Mouse (Mus musculus): Measurements from ENCODE around the gene Cd207. TPM values are rescaled to one million over a fixed set of nuclear protein-coding genes. Genes with fewer than 3 reads are reported as not detected.

Gene Cd207
- 0.04 TPM in 1 of 2 replicates, not detected in the other for polyA plus RNA-seq (2012; rRNA removed)

GRCm38 (mm10) chr6:83677757-83678156, at the start of gene Cd207:
Cd207 (minus strand) TSS chr6:83677857.
- TF ChIP-seq POLR2A (IDR thresholded peaks at IDR 0.05; ENCODE audit: borderline replicate concordance, extremely low read depth, insufficient read depth, insufficient read length, poor library complexity, severe bottlenecking) (no peak), CTCF (IDR thresholded peaks at IDR 0.05; ENCODE audit: borderline replicate concordance, extremely low read depth, insufficient read depth, insufficient read length) (no peak)
- DNase-seq (ENCODE audit: low read depth), result no peak

GRCm38 (mm10) chr6:83727178-83727577, 49.5 kb upstream of the Cd207 start:
- DNase-seq (ENCODE audit: low read depth), result no peak
- TF ChIP-seq POLR2A (IDR thresholded peaks at IDR 0.05; ENCODE audit: borderline replicate concordance, extremely low read depth, insufficient read depth, insufficient read length, poor library complexity, severe bottlenecking), result no peak
- peak; percentile 28; the same call in 1 of the 2 replicates for TF ChIP-seq CTCF (IDR thresholded peaks at IDR 0.05; ENCODE audit: borderline replicate concordance, extremely low read depth, insufficient read depth, insufficient read length)

DNA sequence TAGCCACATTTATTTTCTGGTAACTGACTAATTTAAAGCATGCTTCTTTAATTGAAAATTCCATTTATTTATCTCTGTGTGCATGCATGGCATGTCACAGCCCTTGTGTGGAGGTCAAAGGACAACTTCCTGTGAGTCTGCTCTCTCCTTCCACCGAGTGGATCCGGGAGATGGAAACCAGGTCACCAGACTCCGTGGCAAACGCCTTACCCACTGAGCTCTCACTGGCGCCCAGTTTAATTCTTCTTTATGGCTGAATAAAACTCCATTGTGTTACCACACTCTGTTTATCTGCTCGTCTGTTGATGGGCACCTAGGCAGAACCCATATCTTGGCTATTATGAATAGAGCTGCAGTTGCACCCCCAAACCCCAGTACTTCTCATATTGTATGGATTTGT, 44.9 kb upstream of the Cd207 start:
- DNase-seq (ENCODE audit: low read depth), result no peak
- TF ChIP-seq CTCF (IDR thresholded peaks at IDR 0.05; ENCODE audit: borderline replicate concordance, extremely low read depth, insufficient read depth, insufficient read length), result no peak
- TF ChIP-seq POLR2A (IDR thresholded peaks at IDR 0.05; ENCODE audit: borderline replicate concordance, extremely low read depth, insufficient read depth, insufficient read length, poor library complexity, severe bottlenecking), result no peak

DNA sequence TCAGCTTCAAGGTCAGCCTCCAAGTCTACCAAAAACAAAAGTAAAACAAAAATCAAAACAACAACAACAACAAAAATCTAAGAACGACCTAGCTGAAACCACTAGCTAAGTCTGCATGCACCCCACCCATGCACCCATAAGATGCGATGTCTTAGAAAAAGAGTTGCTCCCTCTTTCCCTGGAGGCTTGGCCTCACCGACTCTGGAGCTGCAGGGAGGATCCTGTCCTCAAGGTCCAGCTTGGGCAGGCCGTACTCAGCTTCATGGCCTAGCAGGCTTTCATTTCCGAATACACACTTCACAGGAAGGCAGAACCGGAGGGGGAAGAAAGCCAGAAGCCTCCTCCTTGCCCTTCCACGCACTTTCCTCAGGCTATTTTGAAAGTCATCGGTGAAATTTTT, 39.4 kb upstream of the Cd207 start:
- DNase-seq (ENCODE audit: low read depth), result no peak
- no peak for TF ChIP-seq CTCF (IDR thresholded peaks at IDR 0.05; ENCODE audit: borderline replicate concordance, extremely low read depth, insufficient read depth, insufficient read length)
- no peak for TF ChIP-seq POLR2A (IDR thresholded peaks at IDR 0.05; ENCODE audit: borderline replicate concordance, extremely low read depth, insufficient read depth, insufficient read length, poor library complexity, severe bottlenecking)

GRCm38 (mm10) chr6:83715461-83716196, 38.0 kb upstream of the Cd207 start:
- TF ChIP-seq POLR2A (IDR thresholded peaks at IDR 0.05; ENCODE audit: borderline replicate concordance, extremely low read depth, insufficient read depth, insufficient read length, poor library complexity, severe bottlenecking), result no peak
- TF ChIP-seq CTCF (IDR thresholded peaks at IDR 0.05; ENCODE audit: borderline replicate concordance, extremely low read depth, insufficient read depth, insufficient read length), result no peak
- no peak for DNase-seq (ENCODE audit: low read depth)

GRCm38 (mm10) chr6:83714221-83715123, 36.8 kb upstream of the Cd207 start:
- no peak for TF ChIP-seq CTCF (IDR thresholded peaks at IDR 0.05; ENCODE audit: borderline replicate concordance, extremely low read depth, insufficient read depth, insufficient read length)
- TF ChIP-seq POLR2A (IDR thresholded peaks at IDR 0.05; ENCODE audit: borderline replicate concordance, extremely low read depth, insufficient read depth, insufficient read length, poor library complexity, severe bottlenecking), result no peak
- DNase-seq (ENCODE audit: low read depth), result peak; percentile 64

- TF ChIP-seq POLR2A (IDR thresholded peaks at IDR 0.05; ENCODE audit: borderline replicate concordance, extremely low read depth, insufficient read depth, insufficient read length, poor library complexity, severe bottlenecking) (no peak), CTCF (IDR thresholded peaks at IDR 0.05; ENCODE audit: borderline replicate concordance, extremely low read depth, insufficient read depth, insufficient read length) (no peak)
- no peak for DNase-seq (ENCODE audit: low read depth)
Measured at GRCm38 (mm10) chr6:83713271-83714136, 35.8 kb upstream of the Cd207 start.

DNA sequence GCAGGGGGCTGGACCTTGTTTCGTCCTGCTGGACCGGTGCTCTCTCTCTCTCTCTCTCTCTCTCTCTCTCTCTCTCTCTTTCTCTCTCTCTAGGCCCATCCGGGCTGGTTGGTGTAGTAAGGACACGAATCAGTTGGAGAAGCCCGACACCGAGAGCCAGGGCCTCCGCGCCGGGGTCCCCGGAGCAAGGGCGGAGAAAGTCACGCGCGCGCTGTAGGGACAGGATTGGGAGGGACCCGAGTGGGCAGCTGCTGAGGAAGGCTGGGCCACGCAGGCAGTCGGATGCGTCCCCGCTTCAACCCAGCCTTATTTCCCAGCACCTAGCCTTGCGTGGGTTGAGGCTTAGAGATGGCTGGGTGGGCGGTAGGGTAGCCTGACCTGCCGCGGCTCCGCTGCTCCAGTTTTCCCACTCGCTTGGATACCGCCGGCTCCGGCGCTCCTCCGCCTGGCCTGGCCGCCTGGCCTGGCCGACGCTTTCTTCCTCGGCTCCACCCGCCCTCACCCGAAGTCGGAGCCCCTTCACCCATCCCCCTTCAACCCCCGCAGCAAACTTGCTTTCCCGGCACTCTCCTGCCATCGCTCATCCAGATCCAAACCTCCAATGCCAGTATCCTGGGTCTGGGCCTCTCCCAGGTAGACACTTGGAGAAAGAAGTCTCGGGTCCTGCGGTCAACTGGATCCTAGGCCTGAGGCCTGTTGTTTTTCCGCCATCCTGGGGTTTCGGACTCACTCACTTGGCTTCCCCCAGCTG, 34.2 kb upstream of the Cd207 start:
- DNase-seq (ENCODE audit: low read depth), result no peak
- TF ChIP-seq CTCF (IDR thresholded peaks at IDR 0.05; ENCODE audit: borderline replicate concordance, extremely low read depth, insufficient read depth, insufficient read length) (no peak), POLR2A (IDR thresholded peaks at IDR 0.05; ENCODE audit: borderline replicate concordance, extremely low read depth, insufficient read depth, insufficient read length, poor library complexity, severe bottlenecking) (no peak)

DNA sequence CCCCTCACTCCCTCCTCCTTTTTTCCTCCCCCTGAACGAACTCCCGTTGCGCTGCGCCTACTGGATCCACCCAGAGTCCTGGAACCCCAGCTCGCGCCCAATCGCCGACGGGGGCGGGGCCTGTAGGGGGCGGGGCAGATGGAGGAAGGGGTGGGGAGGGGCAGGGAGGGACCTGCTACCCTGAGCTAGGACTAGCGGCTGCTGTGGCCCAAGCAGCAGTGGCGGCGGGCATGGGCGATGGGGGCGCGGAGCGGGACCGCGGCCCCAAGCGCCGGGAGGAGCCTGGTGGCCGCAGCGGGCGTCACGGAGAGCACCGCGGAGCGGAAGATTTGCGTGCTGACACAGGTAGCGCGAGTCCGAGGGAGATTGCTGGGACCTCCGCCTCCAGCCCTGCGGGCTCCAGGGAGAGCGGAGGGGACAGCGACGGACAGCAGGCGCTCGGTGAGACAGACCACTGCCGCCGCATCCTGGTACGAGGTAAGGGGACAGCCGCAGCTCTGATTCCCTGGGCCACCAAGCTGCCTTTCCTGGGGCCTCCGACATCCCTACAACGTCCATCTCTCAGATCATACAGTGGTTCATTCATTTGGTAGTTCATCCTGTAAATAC, 33.5 kb upstream of the Cd207 start, which contains the start of gene Vax2:
TSS of gene Vax2 (plus strand) at position 198 of the 609 bp plus-strand sequence.
- TF ChIP-seq POLR2A (IDR thresholded peaks at IDR 0.05; ENCODE audit: borderline replicate concordance, extremely low read depth, insufficient read depth, insufficient read length, poor library complexity, severe bottlenecking) (no peak), CTCF (IDR thresholded peaks at IDR 0.05; ENCODE audit: borderline replicate concordance, extremely low read depth, insufficient read depth, insufficient read length) (no peak)
- peak; percentile 89 for DNase-seq (ENCODE audit: low read depth)

Measured in brain, embryonic 14.5 days (tissue).